Mouse (Mus musculus) lung, embryonic 14.5 days (tissue): ENCODE measurements at regions not wholly inside any gene's neighbourhood (a gene's known extent, or its start where the extent isn't known, plus 50 kb on each side); places are given as distances from the start of the nearest gene placed in this dataset.

ENCODE experiments used
- ATAC-seq: fragments of 200-750 bp; cut with Nextera tagmentation; 2 replicates; pipeline ENCODE4 v1.8.0; 2017; ENCODE audit warnings: mild to moderate bottlenecking, moderate TSS enrichment, moderate library complexity; ENCODE audit not compliant: insufficient read depth
- DNase-seq: peaks from one replicate; pipeline ENCODE4 v3.0.0-alpha.2; 2015
- H3K27ac ChIP-seq: fragments of 300-500 bp; sonication (generic); 2 replicates; pipeline ENCODE4 v1.5.1; 2014; ENCODE audit warnings: low read depth, mild to moderate bottlenecking, moderate library complexity
- H3K27me3 ChIP-seq: fragments of 300-500 bp; sonication (generic); 2 replicates; pipeline ENCODE4 v1.6.1; 2014; ENCODE audit warnings: low read length, control low read depth; ENCODE audit not compliant: insufficient read depth
- H3K36me3 ChIP-seq: fragments of 300-500 bp; sonication (generic); 2 replicates; pipeline ENCODE4 v1.6.1; 2014; ENCODE audit warnings: control low read depth; ENCODE audit not compliant: insufficient read depth
- H3K4me1 ChIP-seq: fragments of 300-500 bp; sonication (generic); 2 replicates; pipeline ENCODE4 v1.6.1; 2014; ENCODE audit warnings: antibody characterized with exemption, control low read depth; ENCODE audit not compliant: insufficient read depth
- H3K4me2 ChIP-seq: fragments of 300-500 bp; sonication (generic); 2 replicates; pipeline ENCODE4 v1.6.1; 2014; ENCODE audit warnings: mild to moderate bottlenecking
- H3K4me3 ChIP-seq: fragments of 300-500 bp; sonication (generic); 2 replicates; pipeline ENCODE4 v1.5.1; 2014; ENCODE audit warnings: low read depth, low read length
- H3K9ac ChIP-seq: fragments of 300-500 bp; sonication (generic); 2 replicates; pipeline ENCODE4 v1.6.1; 2014
- H3K9me3 ChIP-seq: fragments of 300-500 bp; sonication (generic); 2 replicates; pipeline ENCODE4 v1.6.1; 2016; ENCODE audit warnings: low read depth, low read length, control low read depth
- CTCF ChIP-seq: IDR thresholded peaks from 2 replicates; pipeline ENCODE4 v1.5.1; 2016; ENCODE audit warnings: antibody characterized with exemption, low read depth
- WGBS: fragments of 180-500 bp; shearing (Covaris S2); extraction: QIAGEN DNeasy Blood & Tissue Kit; methylation state at CpG from one replicate; pipeline ENCODE4 v1.1.7; 2014; 5-methylcytosine and 5-hydroxymethylcytosine counted together

DNA sequence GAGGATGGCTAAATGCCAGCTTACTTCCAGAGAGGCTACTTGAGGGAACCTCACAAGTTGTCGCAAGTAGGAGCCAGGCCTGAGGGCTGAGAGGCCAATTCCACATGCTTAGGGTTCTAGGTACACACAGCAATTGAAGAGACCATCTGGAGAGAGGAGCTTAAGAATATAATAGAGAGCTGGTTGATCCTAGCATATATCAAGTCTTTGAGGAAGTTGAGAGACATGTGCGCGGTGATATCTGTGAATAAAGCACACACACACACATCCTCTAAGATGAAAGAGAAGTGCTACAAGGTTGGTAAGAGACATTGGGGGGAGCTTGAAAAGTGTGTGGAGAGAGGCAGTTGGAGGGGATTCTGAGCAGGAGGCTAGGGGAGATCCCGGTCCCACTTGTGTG is 189.5 kb downstream of the Zfp462 start:
- H3K4me3 ChIP-seq, result no peak overlapping the region
- H3K4me1 ChIP-seq, result no peaks in the 10 kb centered on the region
- ATAC-seq (no peak), DNase-seq (no peak)
- no peaks in the 10 kb centered on the region for H3K9me3 ChIP-seq
- H3K27ac ChIP-seq, result no peak overlapping the region
- no peak overlapping the region for H3K4me2 ChIP-seq
- 87% methylated on average over 4 of the region's 4 CpGs for WGBS
- no peak for TF ChIP-seq CTCF
- no peaks in the 10 kb centered on the region for H3K36me3 ChIP-seq
- H3K27me3 ChIP-seq, result no peaks in the 10 kb centered on the region
- no peak overlapping the region for H3K9ac ChIP-seq

DNA sequence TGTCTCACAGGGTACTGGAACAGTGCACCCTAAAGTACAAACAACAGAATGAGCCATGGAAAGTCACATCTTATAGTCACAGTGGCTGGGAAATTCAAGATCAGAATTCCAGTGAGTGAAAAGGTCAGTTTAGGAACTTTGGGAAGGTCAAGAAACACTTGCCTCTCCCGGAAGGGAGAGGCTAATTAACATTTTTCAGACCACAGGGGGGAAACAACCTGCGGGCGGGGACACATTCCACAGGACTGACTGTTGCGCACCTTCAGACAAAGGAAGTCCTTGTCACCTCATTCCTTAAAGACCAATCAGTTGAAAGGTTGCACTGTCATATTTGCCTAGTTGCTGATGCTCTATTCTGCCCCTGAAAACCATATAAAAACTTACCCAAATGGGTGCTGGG is 189.9 kb downstream of the Zfp462 start:
- Histone ChIP-seq H3K4me3 (no peak overlapping the region), H3K9me3 (no peaks in the 10 kb centered on the region), H3K27me3 (no peaks in the 10 kb centered on the region), H3K36me3 (no peaks in the 10 kb centered on the region), H3K9ac (no peak overlapping the region), H3K27ac (no peak overlapping the region), H3K4me1 (no peaks in the 10 kb centered on the region), H3K4me2 (no peak overlapping the region)
- DNase-seq, result no peak
- TF ChIP-seq CTCF, result no peak
- ATAC-seq, result no peak
- WGBS, result 59% methylated on average over 4 of the region's 4 CpGs

DNA sequence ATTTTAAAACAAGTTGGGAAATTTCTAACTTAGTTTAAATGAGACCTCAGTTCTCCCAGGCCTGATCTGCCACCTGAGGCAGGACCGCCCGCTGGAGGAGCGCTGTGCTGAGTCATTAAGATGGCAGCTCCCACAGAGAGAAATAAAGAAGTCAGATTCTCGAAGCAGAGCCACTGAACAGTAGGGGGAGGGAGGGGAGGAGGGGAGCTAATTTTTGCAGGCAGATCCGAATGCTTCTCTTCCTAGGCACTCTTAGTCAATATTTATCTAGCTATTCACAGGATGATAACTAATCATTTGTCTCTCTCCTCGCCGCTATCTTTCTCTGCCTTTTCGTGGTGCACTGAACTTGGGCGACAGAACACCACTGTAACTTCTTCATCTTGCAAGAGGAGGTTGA is 191.4 kb downstream of the Zfp462 start:
- Histone ChIP-seq H3K4me3 (no peak overlapping the region), H3K4me2 (no peak overlapping the region), H3K27ac (no peak overlapping the region), H3K36me3 (no peaks in the 10 kb centered on the region), H3K27me3 (no peaks in the 10 kb centered on the region), H3K9ac (no peak overlapping the region), H3K9me3 (no peaks in the 10 kb centered on the region), H3K4me1 (no peaks in the 10 kb centered on the region)
- ATAC-seq (no peak), DNase-seq (peak; percentile 18)
- TF ChIP-seq CTCF, result no peak
- 18% methylated on average over 9 of the region's 9 CpGs for WGBS

DNA sequence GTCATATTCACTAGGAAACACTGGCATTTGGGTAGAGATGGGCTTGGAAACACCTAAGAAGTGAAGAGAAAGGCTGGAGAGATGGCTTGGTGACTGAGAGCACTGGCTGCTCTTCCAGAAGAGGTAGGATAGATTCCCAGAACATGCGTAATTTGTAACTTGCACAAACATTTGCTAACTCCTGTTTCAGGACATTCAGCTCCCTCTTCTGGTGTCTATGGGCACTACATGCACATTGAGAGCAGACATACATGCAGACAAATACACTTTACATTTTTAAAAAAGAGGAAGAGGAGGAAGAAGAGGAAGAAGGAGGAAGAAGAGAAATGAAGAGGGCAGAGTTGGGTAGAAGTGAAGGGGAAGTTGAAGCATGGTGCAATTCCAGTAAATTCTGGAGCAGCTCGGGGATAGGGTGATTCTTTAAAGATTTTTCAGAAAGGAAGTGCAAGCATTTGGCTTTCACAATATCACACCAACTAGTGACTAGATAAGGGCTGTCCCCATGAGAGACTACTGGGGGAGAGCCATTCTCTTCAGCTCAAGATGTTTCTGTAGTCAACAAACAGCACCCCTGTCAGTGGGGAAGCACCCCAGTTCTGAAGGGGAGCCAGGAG is 193.0 kb downstream of the Zfp462 start:
- peak; percentile 47; the same call in 1 of the 2 replicates for TF ChIP-seq CTCF
- DNase-seq, result peak; percentile 31
- H3K9me3 ChIP-seq, result no peaks in the 10 kb centered on the region
- WGBS, result 76% methylated on average over 2 of the region's 2 CpGs
- no peak for ATAC-seq
- no peak overlapping the region for H3K9ac ChIP-seq
- H3K4me3 ChIP-seq, result no peak overlapping the region
- no peaks in the 10 kb centered on the region for H3K4me1 ChIP-seq
- H3K36me3 ChIP-seq, result no peaks in the 10 kb centered on the region
- no peak overlapping the region for H3K4me2 ChIP-seq
- H3K27ac ChIP-seq, result no peak overlapping the region
- no peaks in the 10 kb centered on the region for H3K27me3 ChIP-seq

DNA sequence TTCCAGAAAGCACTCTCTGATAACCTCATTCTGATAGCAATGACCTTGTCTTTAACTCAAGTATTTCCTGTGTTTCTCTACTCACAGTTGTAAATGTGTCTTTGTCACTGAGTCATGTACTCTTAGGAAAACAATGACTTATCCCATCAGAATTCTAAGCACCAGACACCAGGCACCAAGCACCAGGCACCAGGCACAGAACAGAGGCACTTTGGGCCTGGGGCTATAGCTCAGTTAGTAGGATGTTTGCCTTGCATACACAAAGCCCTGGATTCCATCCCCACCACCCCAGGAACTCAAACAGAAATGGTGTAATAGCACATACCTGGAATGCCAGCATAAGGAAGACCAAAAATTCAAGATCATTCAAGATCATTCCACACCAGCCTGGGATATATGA is 196.5 kb downstream of the Zfp462 start:
- no peak for TF ChIP-seq CTCF
- H3K4me3 ChIP-seq, result no peak overlapping the region
- no peaks in the 10 kb centered on the region for H3K27me3 ChIP-seq
- no peak overlapping the region for H3K9ac ChIP-seq
- ATAC-seq, result no peak
- H3K4me2 ChIP-seq, result no peak overlapping the region
- no peak for DNase-seq
- H3K9me3 ChIP-seq, result no peaks in the 10 kb centered on the region
- H3K4me1 ChIP-seq, result no peaks in the 10 kb centered on the region
- H3K36me3 ChIP-seq, result no peaks in the 10 kb centered on the region
- H3K27ac ChIP-seq, result no peak overlapping the region

DNA sequence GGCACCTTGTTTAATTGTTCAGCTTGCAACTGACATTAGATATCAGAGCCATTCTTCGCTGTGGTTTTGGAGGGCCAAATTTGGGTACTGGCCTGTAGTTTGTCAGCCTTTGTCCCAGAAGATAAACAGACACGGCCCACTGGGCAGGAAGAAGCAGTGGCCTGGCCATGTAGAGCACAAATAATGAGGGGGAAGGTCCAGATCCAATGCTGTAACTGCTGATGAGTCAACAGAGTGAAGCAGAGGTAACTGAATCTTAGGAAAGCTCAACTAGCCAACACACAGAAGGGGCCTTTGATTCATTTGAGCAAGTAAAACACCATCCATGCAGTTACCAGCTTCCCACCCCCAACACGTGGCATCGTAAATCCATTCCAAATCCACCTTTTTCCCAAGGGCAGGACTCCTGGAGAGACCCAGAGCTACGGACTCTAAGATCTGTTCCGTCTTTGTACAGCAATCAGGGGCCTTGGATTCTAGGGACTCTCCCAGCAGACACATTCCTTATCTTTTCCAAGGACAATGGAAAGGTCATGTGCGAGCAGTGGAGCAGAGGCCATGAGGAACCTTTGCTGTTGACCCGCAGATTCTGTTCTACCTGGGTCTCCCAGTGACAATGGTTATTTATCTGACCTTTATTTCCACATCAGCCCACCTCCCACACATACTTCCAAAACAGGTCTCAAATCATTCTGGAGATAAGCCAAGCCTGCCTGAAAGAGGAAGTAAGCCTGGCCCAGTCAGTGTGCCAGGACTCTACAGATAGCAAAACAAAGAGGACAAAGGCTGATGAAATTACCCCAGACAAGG is 197.3 kb downstream of the Zfp462 start:
- no peak overlapping the region for H3K4me2 ChIP-seq
- H3K9me3 ChIP-seq, result no peaks in the 10 kb centered on the region
- no peaks in the 10 kb centered on the region for H3K36me3 ChIP-seq
- no peak overlapping the region for H3K27ac ChIP-seq
- no peak overlapping the region for H3K4me3 ChIP-seq
- 80% methylated on average over 8 of the region's 8 CpGs for WGBS
- H3K27me3 ChIP-seq, result no peaks in the 10 kb centered on the region
- peak; percentile 36 for DNase-seq
- no peak for TF ChIP-seq CTCF
- no peaks in the 10 kb centered on the region for H3K4me1 ChIP-seq
- no peak overlapping the region for H3K9ac ChIP-seq
- ATAC-seq, result no peak

DNA sequence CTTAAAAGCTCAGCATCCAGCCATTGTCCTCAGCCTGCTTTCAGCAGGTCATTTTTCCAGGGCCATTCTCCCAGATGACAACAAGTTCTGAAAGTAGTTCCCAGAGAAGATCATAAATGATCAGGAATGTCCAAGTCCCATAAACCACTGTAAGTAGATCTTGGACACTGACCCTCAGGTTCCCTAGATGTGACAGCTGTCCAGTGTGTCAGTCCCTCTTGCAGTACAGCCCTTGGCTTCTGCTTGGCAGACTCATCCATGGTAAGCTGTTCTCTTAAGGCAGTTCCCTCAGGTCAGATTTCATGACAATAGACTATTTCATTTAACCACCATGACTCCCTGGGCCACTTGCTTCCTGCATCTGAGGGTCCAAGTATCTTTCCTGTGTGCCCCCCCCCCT is 198.6 kb downstream of the Zfp462 start:
- H3K9ac ChIP-seq, result no peak overlapping the region
- no peaks in the 10 kb centered on the region for H3K4me1 ChIP-seq
- no peak overlapping the region for H3K4me2 ChIP-seq
- no peaks in the 10 kb centered on the region for H3K36me3 ChIP-seq
- ATAC-seq, result no peak
- H3K4me3 ChIP-seq, result no peak overlapping the region
- TF ChIP-seq CTCF, result no peak
- DNase-seq, result no peak
- H3K27me3 ChIP-seq, result no peaks in the 10 kb centered on the region
- no peaks in the 10 kb centered on the region for H3K9me3 ChIP-seq
- no peak overlapping the region for H3K27ac ChIP-seq
